Mouse (Mus musculus): ENCODE measurements at regions not wholly inside any gene's neighbourhood (a gene's known extent, or its start where the extent isn't known, plus 50 kb on each side); places are given as distances from the start of the nearest gene placed in this dataset.

DNA sequence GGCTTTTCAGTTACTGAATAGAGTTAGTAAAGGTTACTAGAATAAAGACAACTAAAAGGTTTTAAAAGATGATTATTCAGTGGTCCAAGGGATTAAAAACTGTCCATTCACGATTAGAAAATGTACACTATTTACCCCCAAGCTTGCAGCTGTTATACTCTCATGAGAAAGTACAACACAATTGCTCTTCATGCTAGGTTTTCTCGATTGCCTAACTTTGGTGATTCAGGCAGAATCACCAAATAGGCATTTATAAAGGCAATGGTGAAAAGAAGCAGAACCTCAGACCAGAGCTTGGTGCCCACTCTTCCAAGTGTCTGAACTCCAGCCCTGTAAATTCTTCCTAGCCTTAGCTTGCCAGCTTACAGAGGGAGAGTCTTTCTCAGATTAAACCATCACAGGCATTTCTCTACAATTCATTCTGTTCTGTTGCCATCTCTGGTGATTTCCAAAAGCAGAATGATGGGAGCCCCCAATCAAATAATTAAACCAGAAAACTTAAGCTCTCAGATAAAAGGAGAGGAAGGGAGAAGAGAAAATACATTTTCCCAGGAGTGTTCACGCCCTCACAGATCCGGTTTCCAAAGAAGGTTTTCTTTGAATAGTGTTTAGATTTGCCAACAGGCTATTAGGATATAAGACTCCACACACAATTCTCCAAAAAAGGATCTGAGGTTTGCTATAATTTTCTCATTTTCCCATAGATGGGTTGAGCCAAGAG lies 657.0 kb downstream of the Slc22a22 start:
- no peak overlapping the region for H3K4me3 ChIP-seq
- no peaks in the 10 kb centered on the region for H3K36me3 ChIP-seq
- ATAC-seq (ENCODE audit: insufficient number of reproducible peaks, low FRiP score) = no peak
- no peak overlapping the region for H3K27ac ChIP-seq (ENCODE audit: poor library complexity, severe bottlenecking)
- H3K27me3 ChIP-seq (replicated peaks) = no peaks in the 10 kb centered on the region
- no peaks in the 10 kb centered on the region for H3K9me3 ChIP-seq (replicated peaks)
- H3K4me1 ChIP-seq (replicated peaks) = no peaks in the 10 kb centered on the region
- no peak overlapping the region for H3K9ac ChIP-seq
- no peak overlapping the region for H3K4me2 ChIP-seq
- WGBS = 66% methylated on average over 4 of the region's 4 CpGs

DNA sequence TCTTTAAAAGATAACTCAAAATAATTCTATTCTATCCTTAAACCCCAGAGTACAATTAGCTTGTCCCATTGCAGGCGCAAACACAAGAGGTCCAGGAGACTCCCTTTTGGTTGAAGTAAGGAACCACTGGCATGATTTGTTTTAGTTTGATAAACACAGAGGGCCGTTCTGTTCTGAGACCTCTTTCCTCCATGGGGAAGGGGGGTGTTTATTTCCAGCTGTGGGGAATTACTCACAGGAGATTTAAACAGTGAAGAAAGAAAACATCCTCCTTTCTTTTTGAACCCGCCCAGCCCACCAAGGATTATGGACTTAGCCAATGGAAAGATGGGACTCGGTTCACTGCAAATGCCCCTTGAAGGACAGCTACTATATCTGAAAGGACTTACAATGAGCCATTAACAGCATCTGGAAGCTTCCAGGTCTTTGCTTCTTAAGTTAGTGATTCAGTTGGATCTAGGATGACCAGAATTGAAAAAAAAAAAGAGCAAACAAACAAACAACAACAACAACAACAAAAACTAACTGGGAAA lies 659.2 kb downstream of the Slc22a22 start:
- Histone ChIP-seq H3K27me3 (replicated peaks) (no peaks in the 10 kb centered on the region), H3K4me3 (no peak overlapping the region), H3K36me3 (no peaks in the 10 kb centered on the region), H3K4me2 (no peak overlapping the region), H3K4me1 (replicated peaks) (peaks cover 6% of the 10 kb centered on the region; the same call in 1 of the 2 replicates), H3K9ac (no peak overlapping the region), H3K9me3 (replicated peaks) (no peaks in the 10 kb centered on the region), H3K27ac (ENCODE audit: poor library complexity, severe bottlenecking) (no peak overlapping the region)
- 45% methylated on average over 4 of the region's 4 CpGs for WGBS
- ATAC-seq (ENCODE audit: insufficient number of reproducible peaks, low FRiP score) = no peak

DNA sequence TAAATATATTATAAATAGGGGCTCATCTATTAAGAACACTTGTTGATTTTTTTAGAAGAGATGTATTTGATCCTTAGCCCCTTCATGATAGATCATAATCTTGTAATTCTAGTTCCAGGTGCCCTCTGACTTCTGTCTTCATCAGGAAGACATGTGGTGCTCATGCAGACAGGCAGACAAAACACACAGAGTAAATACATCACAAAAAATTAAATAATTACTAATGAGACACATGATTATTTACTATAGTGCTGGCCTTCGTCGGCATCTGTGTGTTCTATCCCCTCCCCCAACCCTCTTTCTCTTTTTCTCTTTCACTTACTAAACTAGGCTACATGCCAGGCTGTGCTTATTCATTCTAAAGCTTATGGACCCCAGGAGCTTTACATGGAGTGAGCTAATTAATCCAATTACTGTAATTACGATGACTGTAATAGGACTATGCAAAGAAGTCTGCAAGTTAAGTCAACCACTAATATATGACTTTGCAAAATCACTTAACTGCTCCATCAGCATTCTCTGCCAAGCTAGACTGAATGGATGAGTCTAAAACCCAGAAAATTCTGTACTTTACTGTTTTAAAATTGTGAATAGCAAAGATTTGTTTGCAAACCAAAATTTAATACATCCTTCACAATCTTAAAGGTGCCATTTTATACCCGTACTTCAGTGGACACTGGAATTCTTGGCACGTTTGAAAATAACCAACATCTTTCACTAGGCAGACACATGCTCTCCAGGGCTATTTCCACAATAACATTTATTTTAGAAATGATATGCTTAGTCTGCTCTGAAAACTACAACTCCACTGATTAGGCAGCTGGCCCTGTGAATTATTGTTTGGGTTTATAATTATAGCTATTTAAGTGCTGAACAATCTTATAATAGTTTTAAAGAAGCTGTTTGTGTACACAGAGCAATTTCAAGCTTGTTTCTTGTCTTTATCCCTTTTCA lies 659.9 kb downstream of the Slc22a22 start:
- Histone ChIP-seq H3K27me3 (replicated peaks) (no peaks in the 10 kb centered on the region), H3K4me2 (no peak overlapping the region), H3K27ac (ENCODE audit: poor library complexity, severe bottlenecking) (no peak overlapping the region), H3K4me3 (no peak overlapping the region), H3K4me1 (replicated peaks) (peaks cover 6% of the 10 kb centered on the region; the same call in 1 of the 2 replicates), H3K9ac (no peak overlapping the region), H3K36me3 (no peaks in the 10 kb centered on the region), H3K9me3 (replicated peaks) (no peaks in the 10 kb centered on the region)
- WGBS = 71% methylated on average over 5 of the region's 5 CpGs
- ATAC-seq (ENCODE audit: insufficient number of reproducible peaks, low FRiP score) = no peak

DNA sequence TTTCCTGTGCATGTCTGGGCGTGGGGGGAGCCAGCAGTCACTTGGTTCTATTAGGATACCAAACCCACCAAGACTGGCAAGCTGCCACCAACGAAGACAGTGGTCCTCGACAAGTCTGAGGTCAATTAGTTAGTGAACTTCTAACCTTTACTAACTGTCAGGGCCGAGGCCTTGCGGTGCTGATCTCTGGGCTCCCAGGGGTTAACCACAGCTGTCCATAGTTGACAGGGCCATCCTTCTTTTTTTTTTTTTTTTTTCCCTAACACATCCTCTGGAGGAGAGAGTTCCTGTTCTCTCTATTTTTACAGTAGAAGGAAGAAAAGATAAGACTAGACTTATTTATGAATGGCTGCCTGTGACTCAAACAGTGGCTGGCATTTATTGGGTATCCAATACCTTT lies 663.5 kb downstream of the Slc22a22 start:
- H3K36me3 ChIP-seq = no peaks in the 10 kb centered on the region
- peaks cover 6% of the 10 kb centered on the region; the same call in 1 of the 2 replicates for H3K4me1 ChIP-seq (replicated peaks)
- H3K4me3 ChIP-seq = no peak overlapping the region
- H3K4me2 ChIP-seq = no peak overlapping the region
- ATAC-seq (ENCODE audit: insufficient number of reproducible peaks, low FRiP score) = no peak
- no peak overlapping the region for H3K27ac ChIP-seq (ENCODE audit: poor library complexity, severe bottlenecking)
- H3K9me3 ChIP-seq (replicated peaks) = no peaks in the 10 kb centered on the region
- no peaks in the 10 kb centered on the region for H3K27me3 ChIP-seq (replicated peaks)
- WGBS = 33% methylated on average over 5 of the region's 5 CpGs
- H3K9ac ChIP-seq = no peak overlapping the region

DNA sequence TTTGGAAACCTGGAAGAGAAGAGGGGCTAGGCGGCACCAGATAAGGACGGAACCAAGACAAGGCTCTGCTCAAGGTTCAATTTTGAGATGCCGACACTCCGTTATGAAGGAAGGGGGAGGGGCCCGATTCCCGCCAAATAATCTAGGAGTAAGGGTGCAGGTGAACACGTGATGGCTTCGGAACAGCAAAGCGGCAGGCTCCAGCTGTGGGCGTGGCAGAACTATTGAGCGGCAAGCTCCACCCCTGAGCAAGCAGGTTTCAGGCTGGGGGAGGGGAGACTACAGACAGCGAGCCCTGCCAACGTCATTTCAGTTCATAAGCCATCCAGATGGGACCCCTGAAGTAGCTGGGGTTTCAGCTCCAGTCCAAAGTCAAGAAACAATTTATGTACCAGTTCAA lies 667.3 kb downstream of the Slc22a22 start:
- peak overlapping the region; percentile 21; the same call in 1 of the 2 replicates for H3K4me3 ChIP-seq
- ATAC-seq (ENCODE audit: insufficient number of reproducible peaks, low FRiP score) = no peak
- H3K27me3 ChIP-seq (replicated peaks) = no peaks in the 10 kb centered on the region
- WGBS = 36% methylated on average over 13 of the region's 13 CpGs
- no peak overlapping the region for H3K27ac ChIP-seq (ENCODE audit: poor library complexity, severe bottlenecking)
- peaks cover 6% of the 10 kb centered on the region; the same call in 1 of the 2 replicates for H3K4me1 ChIP-seq (replicated peaks)
- no peaks in the 10 kb centered on the region for H3K9me3 ChIP-seq (replicated peaks)
- H3K36me3 ChIP-seq = no peaks in the 10 kb centered on the region
- peak overlapping the region; percentile 56 for H3K4me2 ChIP-seq
- no peak overlapping the region for H3K9ac ChIP-seq

DNA sequence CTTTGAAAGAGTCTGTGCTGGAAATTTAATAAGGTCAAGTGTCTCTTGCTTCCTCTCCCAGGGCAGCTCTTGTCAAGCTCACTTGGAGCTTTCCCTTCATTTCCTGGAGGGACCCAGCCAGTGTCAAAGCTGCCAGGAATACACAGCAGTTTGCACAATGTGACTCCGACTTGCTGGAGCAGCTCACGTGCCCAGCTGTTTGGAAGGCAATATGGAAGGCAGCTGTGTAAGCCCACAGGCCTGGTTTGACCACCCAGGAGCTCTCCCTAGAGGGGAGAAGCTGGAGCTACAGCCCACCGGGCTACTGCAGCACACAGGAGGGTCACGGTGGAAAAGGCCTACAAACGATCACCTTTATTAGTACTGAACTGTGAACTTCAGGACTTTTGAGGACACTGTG lies 669.8 kb downstream of the Slc22a22 start:
- 71% methylated on average over 5 of the region's 5 CpGs for WGBS
- H3K4me3 ChIP-seq = no peak overlapping the region
- no peaks in the 10 kb centered on the region for H3K4me1 ChIP-seq (replicated peaks)
- no peaks in the 10 kb centered on the region for H3K9me3 ChIP-seq (replicated peaks)
- ATAC-seq (ENCODE audit: insufficient number of reproducible peaks, low FRiP score) = no peak
- H3K9ac ChIP-seq = no peak overlapping the region
- no peak overlapping the region for H3K4me2 ChIP-seq
- H3K27me3 ChIP-seq (replicated peaks) = no peaks in the 10 kb centered on the region
- no peak overlapping the region for H3K27ac ChIP-seq (ENCODE audit: poor library complexity, severe bottlenecking)
- no peaks in the 10 kb centered on the region for H3K36me3 ChIP-seq

DNA sequence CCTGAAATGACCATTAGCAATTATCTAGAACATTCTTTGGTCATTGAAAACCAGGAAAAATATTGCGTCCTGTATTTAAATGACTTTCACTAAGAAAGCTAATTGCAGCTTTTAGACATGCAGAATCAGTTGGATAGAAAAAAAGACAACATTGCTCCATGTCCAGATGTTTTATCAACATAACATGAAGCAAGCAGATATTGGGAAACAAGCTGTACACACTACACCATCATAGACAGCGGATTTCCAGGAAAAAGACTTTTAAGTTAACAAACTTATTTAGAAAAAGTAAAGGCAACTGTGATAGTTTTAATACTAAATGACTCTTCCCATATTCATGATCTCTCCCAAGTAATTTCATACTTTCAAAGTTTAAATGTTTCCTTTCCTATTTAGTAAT lies 675.5 kb downstream of the Slc22a22 start:
- ATAC-seq (ENCODE audit: insufficient number of reproducible peaks, low FRiP score) = no peak
- no peak overlapping the region for H3K4me3 ChIP-seq
- H3K9ac ChIP-seq = no peak overlapping the region
- H3K36me3 ChIP-seq = no peaks in the 10 kb centered on the region
- no peak overlapping the region for H3K4me2 ChIP-seq
- no peaks in the 10 kb centered on the region for H3K4me1 ChIP-seq (replicated peaks)
- H3K9me3 ChIP-seq (replicated peaks) = no peaks in the 10 kb centered on the region
- no peak overlapping the region for H3K27ac ChIP-seq (ENCODE audit: poor library complexity, severe bottlenecking)
- WGBS = 80% methylated on average over 2 of the region's 2 CpGs
- H3K27me3 ChIP-seq (replicated peaks) = no peaks in the 10 kb centered on the region

DNA sequence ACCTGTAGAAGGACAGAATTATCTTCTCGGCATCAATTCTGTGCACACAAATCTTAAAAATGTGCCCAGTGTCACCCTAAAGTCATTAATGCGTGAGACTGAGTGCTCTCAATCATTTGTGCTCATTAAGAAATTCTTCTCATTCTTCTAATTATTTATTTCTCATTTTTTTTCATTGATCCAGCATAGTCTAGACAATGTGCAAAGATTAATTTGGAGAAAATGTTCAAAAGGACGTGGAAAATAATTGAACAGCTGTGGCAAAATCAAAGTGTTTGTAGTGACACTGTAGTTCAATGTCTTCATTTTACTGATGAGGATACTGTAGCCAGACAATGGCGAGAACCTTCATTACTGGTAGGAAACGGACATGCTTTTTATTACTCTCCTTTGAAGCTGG lies 702.0 kb downstream of the Slc22a22 start:
- Histone ChIP-seq H3K27me3 (replicated peaks) (no peaks in the 10 kb centered on the region), H3K9ac (no peak overlapping the region), H3K27ac (ENCODE audit: poor library complexity, severe bottlenecking) (no peak overlapping the region), H3K4me2 (no peak overlapping the region), H3K4me1 (replicated peaks) (no peaks in the 10 kb centered on the region), H3K4me3 (no peak overlapping the region), H3K9me3 (replicated peaks) (no peaks in the 10 kb centered on the region), H3K36me3 (no peaks in the 10 kb centered on the region)
- no peak for ATAC-seq (ENCODE audit: insufficient number of reproducible peaks, low FRiP score)
- 78% methylated on average over 5 of the region's 5 CpGs for WGBS

DNA sequence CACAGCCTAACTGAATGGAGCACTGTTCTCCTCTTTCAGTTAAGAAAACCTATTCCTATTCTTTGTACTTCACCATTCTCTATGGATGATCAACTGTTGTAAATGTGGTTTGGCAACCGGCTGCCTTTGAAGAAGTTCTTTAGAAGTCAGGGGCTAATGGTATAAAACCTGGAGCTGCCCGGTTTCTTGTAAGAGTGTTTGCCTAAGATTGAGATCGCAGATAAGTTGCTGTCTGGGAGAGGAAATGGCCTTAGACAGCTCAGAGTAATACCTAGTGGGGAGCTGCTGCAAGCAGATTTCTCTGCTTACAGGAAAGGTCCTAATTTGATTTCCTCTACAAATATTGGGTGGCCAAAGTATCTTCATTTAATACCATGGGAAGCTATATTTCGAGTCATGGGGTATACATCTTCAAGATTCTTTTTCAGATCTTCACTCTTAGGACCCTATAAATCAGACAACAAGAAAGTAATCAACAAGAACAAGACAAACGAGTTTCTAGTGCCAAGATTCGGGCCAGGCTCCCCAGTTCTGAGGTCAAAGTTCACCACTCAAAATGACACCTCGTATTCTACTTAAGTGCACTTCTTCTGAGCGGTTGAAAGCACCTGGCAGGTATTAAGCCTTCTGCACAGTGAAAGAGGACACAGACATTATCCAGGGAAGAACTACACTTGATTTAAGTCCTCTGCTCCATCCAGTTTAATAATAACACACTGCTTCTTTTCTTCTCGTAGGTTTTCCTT lies 702.6 kb downstream of the Slc22a22 start:
- no peaks in the 10 kb centered on the region for H3K27me3 ChIP-seq (replicated peaks)
- H3K4me2 ChIP-seq = no peak overlapping the region
- no peak overlapping the region for H3K27ac ChIP-seq (ENCODE audit: poor library complexity, severe bottlenecking)
- no peak for ATAC-seq (ENCODE audit: insufficient number of reproducible peaks, low FRiP score)
- H3K4me1 ChIP-seq (replicated peaks) = no peaks in the 10 kb centered on the region
- H3K9ac ChIP-seq = no peak overlapping the region
- H3K36me3 ChIP-seq = no peaks in the 10 kb centered on the region
- no peaks in the 10 kb centered on the region for H3K9me3 ChIP-seq (replicated peaks)
- WGBS = 48% methylated on average over 9 of the region's 9 CpGs
- H3K4me3 ChIP-seq = no peak overlapping the region

DNA sequence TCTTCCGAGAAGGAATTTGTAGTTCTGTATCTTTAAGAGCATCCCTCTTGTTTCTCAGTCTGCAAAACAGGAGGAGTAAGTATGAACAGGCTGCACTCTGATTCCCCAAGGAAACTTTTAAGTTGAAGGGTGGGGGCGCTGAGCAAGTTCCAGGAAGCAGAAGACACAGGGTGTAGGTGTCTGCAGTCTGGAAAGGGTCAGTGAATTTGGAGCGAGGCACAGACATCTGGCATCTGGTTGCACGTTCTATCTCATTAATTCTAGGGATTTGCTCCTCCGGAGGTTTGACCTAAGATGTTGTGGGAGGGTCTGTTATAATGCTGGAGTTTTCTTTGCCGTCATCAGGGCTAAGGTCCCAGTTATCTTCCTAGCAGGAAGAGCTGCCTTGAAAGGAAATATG lies 711.1 kb downstream of the Slc22a22 start:
- H3K4me2 ChIP-seq = no peak overlapping the region
- H3K36me3 ChIP-seq = no peaks in the 10 kb centered on the region
- H3K27me3 ChIP-seq (replicated peaks) = no peaks in the 10 kb centered on the region
- H3K9me3 ChIP-seq (replicated peaks) = no peaks in the 10 kb centered on the region
- ATAC-seq (ENCODE audit: insufficient number of reproducible peaks, low FRiP score) = no peak
- H3K27ac ChIP-seq (ENCODE audit: poor library complexity, severe bottlenecking) = no peak overlapping the region
- no peak overlapping the region for H3K4me3 ChIP-seq
- 56% methylated on average over 6 of the region's 6 CpGs for WGBS
- no peak overlapping the region for H3K9ac ChIP-seq
- peaks cover 16% of the 10 kb centered on the region for H3K4me1 ChIP-seq (replicated peaks)
